Mouse (Mus musculus) kidney, embryonic 14.5 days (tissue): ENCODE results near the gene Max. TPM values are rescaled to one million over a fixed set of nuclear protein-coding genes. Genes with fewer than 3 reads are reported as not detected.
A peak's percentile ranks its signal among the peaks of the same experiment; 100 is the strongest.

ENCODE experiments used
- ATAC-seq: fragments of 200-750 bp; cut with Nextera tagmentation; 2 replicates; pipeline ENCODE4 v1.8.0; 2017; ENCODE audit warnings: moderate number of reproducible peaks, mild to moderate bottlenecking, moderate TSS enrichment, moderate library complexity; ENCODE audit not compliant: low FRiP score, low TSS enrichment
- H3K27ac ChIP-seq: fragments of 300-500 bp; sonication (generic); 2 replicates; pipeline ENCODE4 v1.5.1; 2014; ENCODE audit warnings: low read depth, mild to moderate bottlenecking, low read length, moderate library complexity, mixed read lengths
- H3K27me3 ChIP-seq: fragments of 300-500 bp; sonication (generic); 2 replicates; pipeline ENCODE4 v1.6.1; 2014; ENCODE audit warnings: mild to moderate bottlenecking, low read length; ENCODE audit not compliant: control insufficient read depth, insufficient read depth
- H3K36me3 ChIP-seq: fragments of 300-500 bp; sonication (generic); 2 replicates; pipeline ENCODE4 v1.6.1; 2014; ENCODE audit warnings: low read length, mixed read lengths; ENCODE audit not compliant: control insufficient read depth, insufficient read depth
- H3K4me1 ChIP-seq: fragments of 300-500 bp; sonication (generic); 2 replicates; pipeline ENCODE4 v1.6.1; 2014; ENCODE audit warnings: low read length, mixed read lengths; ENCODE audit not compliant: control insufficient read depth, insufficient read depth
- H3K4me2 ChIP-seq: fragments of 300-500 bp; sonication (generic); replicated peaks from 2 replicates; pipeline ENCODE4 v1.6.1; 2014; ENCODE audit warnings: low read depth, mild to moderate bottlenecking, low read length
- H3K4me3 ChIP-seq: fragments of 300-500 bp; sonication (generic); 2 replicates; pipeline ENCODE4 v1.5.1; 2014; ENCODE audit warnings: mild to moderate bottlenecking, low read length
- H3K9ac ChIP-seq: fragments of 300-500 bp; sonication (generic); 2 replicates; pipeline ENCODE4 v1.6.1; 2014; ENCODE audit warnings: low read depth, mild to moderate bottlenecking, low read length, moderate library complexity
- H3K9me3 ChIP-seq: fragments of 300-500 bp; sonication (generic); 2 replicates; pipeline ENCODE4 v1.6.1; 2016; ENCODE audit warnings: low read length; ENCODE audit not compliant: control insufficient read depth
- WGBS: fragments of 180-500 bp; shearing (Covaris S2); extraction: QIAGEN DNeasy Blood & Tissue Kit; methylation state at CpG from one replicate; pipeline ENCODE4 v1.1.7; 2014; 5-methylcytosine and 5-hydroxymethylcytosine counted together
- polyA plus RNA-seq: library from polyadenylated mRNA; unstranded; fragments of >200 nt; fragmentation: Nextera tagmentation; extraction: Ambion mirVana; gene quantifications from 2 replicates; pipeline ENCODE4 v1.2.1, GENCODE M21; 2014

The Max gene
- polyA plus RNA-seq, 1 experiment from 2014 or later = 36.1 TPM

DNA sequence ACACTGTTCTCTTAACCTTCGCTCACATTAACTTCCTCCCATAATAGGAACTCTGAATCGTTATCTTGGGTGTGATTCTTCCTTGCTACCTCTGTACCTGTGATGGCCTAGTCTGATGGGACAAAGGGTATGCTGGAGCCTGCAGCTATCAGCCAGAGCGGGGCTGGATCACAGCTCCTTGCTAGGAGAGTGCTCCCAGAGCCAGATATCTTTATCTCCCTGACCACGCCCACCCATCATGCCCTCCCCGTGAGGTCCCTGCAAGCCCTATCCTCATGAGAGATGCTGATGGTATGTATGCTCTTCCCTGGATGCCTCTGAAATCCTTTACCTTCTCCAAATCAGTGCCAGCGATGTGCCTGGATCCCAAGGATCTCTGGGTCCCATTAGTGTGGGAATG is 31.8 kb downstream of the Max start:
- no peaks in the 10 kb centered on the region for H3K4me1 ChIP-seq
- no peak for ATAC-seq
- H3K9ac ChIP-seq = no peak overlapping the region
- H3K36me3 ChIP-seq = no peaks in the 10 kb centered on the region; the same call in 1 of the 2 replicates
- no peak overlapping the region for H3K27ac ChIP-seq
- no peak overlapping the region for H3K4me2 ChIP-seq
- H3K9me3 ChIP-seq = no peaks in the 10 kb centered on the region
- H3K4me3 ChIP-seq = no peak overlapping the region
- H3K27me3 ChIP-seq = no peaks in the 10 kb centered on the region
- WGBS = 77% methylated on average over 6 of the region's 6 CpGs

DNA sequence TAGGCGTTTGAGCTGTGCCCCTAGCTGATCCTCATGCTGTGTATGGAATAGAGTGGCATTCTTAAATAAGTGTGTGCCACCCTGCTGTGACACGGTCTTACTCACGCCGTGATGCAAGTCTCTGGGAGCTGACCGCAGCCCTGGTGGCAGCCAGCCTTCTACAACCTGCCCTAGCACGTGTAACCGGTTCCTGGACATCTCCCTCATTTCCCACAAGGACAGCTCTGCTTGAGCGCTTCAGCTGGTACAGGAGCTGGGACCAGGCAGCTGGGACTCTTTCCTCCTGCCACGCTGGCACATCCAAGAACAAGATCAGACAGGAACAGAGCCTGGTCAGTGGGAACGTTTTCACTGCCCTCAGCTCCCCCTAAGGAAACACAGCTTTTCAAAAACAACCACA is 34.5 kb downstream of the Max start:
- Histone ChIP-seq H3K4me3 (no peak overlapping the region), H3K27me3 (no peaks in the 10 kb centered on the region), H3K9me3 (no peaks in the 10 kb centered on the region), H3K4me1 (no peaks in the 10 kb centered on the region), H3K36me3 (no peaks in the 10 kb centered on the region), H3K4me2 (no peak overlapping the region), H3K27ac (no peak overlapping the region), H3K9ac (no peak overlapping the region)
- WGBS = 58% methylated on average over 10 of the region's 10 CpGs
- 0 out of 2 replicates have a peak, but pooled peaks have one; percentile 16 for ATAC-seq

DNA sequence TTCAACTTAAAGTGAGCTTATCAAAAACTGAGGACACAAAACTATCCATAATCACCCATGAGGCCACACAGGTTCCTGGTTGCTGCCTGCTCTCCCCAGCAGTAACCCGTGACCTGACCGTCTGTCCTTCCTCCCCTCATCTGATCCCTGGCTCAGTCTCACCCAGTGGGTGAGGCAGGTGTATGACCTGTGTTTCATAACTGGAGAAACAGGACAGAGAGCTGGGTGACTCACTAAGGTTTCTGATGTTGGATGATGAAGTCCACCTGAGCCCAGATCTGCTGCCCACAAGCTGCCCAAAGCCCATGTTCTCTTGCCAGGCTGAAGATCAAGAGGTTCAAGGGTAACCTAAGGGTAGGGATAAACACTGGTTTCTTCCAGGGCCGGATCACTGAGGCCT is 35.0 kb downstream of the Max start:
- ATAC-seq = no peak
- 73% methylated on average over 3 of the region's 3 CpGs for WGBS
- H3K4me2 ChIP-seq = no peak overlapping the region
- no peak overlapping the region for H3K27ac ChIP-seq
- no peaks in the 10 kb centered on the region for H3K27me3 ChIP-seq
- H3K9me3 ChIP-seq = no peaks in the 10 kb centered on the region
- no peaks in the 10 kb centered on the region for H3K36me3 ChIP-seq
- H3K4me1 ChIP-seq = no peaks in the 10 kb centered on the region
- H3K9ac ChIP-seq = no peak overlapping the region
- no peak overlapping the region for H3K4me3 ChIP-seq

DNA sequence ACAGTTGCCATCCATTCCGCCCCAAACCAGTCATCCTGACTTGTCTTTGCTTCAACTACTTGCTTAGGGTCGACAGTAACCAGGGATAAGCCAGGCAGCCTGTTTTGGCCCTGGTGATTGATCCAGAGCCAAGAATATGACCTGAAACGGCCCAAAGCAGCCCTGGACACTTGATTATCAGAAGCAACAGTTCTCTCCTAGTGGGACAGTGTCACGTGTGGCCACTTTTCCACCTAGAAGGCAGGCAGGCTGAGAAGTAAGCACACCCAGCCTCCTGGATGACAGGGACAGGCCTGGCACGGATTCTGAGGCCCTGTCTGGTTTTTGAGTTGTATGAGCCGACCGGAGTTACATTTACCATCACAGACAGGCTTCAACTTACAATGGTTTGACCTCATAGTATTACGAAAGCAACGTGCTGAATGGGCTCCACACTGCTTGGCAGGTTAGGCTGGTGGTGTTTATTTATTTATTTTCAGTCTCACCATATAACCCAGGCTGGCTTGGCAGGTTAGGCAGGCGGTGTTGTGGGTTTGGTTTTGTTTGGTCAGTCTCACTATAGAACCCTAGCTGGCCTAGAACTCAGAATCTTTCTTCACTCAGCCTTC is 35.6 kb downstream of the Max start:
- H3K27me3 ChIP-seq = no peaks in the 10 kb centered on the region
- H3K9ac ChIP-seq = no peak overlapping the region
- no peak overlapping the region for H3K4me3 ChIP-seq
- ATAC-seq = no peak
- no peaks in the 10 kb centered on the region for H3K9me3 ChIP-seq
- H3K4me1 ChIP-seq = no peaks in the 10 kb centered on the region
- WGBS = 77% methylated on average over 10 of the region's 10 CpGs
- no peak overlapping the region for H3K4me2 ChIP-seq
- H3K36me3 ChIP-seq = no peaks in the 10 kb centered on the region
- no peak overlapping the region for H3K27ac ChIP-seq

DNA sequence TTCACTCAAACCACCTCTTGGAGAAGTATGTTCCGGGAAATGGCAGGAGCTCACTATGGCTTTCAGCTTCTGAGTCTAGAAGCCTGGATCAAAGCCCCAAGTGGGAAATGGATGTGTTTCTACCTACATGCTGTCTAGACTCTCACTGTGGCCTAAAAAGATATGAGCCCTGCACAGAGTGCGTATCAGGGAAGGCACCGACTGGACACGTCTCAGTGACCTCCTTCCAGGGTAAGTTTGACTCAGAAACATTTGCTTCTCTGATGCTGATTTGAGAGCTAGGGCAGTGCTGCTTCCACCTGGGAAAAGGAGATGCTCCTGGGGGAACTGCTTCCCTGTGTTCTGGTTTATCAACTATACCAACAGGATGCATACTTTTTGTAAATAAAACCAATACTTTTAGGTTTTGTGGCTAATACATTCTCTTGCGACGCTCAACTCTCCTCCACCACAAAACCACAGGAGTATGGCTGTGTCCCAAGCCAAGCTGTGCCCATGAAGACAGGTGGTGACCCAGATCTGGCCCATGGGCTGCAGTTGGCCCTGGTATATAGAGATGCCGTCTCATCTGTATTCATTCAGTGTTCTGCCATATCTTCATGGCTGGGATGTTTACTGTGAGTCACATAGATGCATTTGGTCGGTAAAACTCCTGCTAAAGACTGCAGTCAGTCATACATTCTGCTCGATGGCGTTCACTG is 36.9 kb downstream of the Max start:
- no peaks in the 10 kb centered on the region for H3K27me3 ChIP-seq
- no peak overlapping the region for H3K27ac ChIP-seq
- no peak overlapping the region for H3K4me2 ChIP-seq
- H3K4me1 ChIP-seq = no peaks in the 10 kb centered on the region
- peaks cover 5% of the 10 kb centered on the region; the same call in 1 of the 2 replicates for H3K36me3 ChIP-seq
- 92% methylated on average over 10 of the region's 10 CpGs for WGBS
- H3K9ac ChIP-seq = no peak overlapping the region
- no peak for ATAC-seq
- no peak overlapping the region for H3K4me3 ChIP-seq
- H3K9me3 ChIP-seq = no peaks in the 10 kb centered on the region

DNA sequence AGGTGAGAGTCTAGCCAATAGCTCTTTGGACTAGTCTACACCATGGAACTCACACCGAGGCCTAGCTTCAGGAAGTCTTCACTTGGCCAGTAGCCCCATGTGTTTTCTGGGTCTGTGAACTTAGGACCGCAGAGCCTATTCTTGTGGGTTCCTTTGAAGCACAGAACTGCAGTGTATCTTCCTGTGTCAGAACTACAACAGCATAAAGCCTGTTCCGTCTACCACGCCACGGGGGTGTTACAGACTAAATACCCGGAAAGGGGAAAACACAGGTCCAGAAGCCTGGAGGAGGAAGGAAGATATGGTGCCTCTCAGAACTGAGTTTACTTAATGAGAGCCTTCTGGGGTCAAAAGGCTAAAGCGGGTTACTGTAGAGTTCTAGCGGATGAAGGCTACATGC is 38.9 kb downstream of the Max start:
- Histone ChIP-seq H3K9me3 (no peaks in the 10 kb centered on the region), H3K4me1 (no peaks in the 10 kb centered on the region), H3K36me3 (peaks cover 5% of the 10 kb centered on the region; the same call in 1 of the 2 replicates), H3K27me3 (no peaks in the 10 kb centered on the region), H3K27ac (no peak overlapping the region), H3K9ac (no peak overlapping the region), H3K4me2 (no peak overlapping the region), H3K4me3 (no peak overlapping the region)
- 94% methylated on average over 8 of the region's 8 CpGs for WGBS
- ATAC-seq = no peak

DNA sequence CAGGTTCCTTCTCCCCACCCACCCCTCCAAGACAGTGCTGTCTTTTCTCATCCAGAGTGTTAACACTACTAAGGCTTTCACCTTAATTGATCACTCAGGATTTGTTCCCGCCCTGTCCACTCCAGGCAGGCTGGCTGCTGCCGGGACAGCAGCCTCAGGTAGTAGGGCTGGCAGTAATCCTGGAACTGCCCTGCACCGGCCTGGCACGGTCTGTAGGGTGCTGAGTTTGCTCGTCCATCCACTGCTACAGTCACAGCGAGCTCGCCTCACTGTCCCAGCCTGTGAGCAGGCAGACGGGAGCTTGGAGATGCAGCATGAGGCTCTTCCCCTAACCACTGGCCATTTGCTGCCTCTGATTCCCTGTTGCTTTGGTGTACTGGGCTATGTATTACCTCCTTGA is 41.0 kb downstream of the Max start:
- ATAC-seq = no peak

DNA sequence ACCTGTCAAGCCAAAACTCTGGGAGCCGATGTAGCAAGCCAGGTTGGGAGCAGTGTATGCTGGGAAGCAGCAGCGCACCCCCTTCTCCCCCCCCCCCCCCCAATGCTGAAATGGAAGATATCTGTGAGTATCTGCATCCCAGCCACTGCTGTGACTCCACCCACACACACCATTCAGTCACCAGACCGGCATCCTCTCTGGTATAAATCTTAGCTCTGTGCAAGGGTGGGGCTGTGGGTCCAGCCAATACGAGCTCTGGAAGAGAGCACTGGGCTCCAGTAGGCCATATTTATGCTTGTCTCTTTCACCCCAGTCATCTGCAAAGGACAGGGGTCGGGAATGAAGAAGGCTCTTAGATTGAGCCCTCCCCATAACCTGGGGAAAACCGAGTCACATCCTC is 41.6 kb downstream of the Max start:
- H3K9ac ChIP-seq = no peak overlapping the region

More for the DNA sequence above, 41.0 kb downstream of the Max start:
- no peaks in the 10 kb centered on the region for H3K27me3 ChIP-seq
- no peak overlapping the region for H3K27ac ChIP-seq
- H3K4me3 ChIP-seq = no peak overlapping the region
- no peaks in the 10 kb centered on the region for H3K9me3 ChIP-seq
- H3K36me3 ChIP-seq = peaks cover 11% of the 10 kb centered on the region; the same call in 1 of the 2 replicates
- H3K4me2 ChIP-seq = no peak overlapping the region
- H3K9ac ChIP-seq = no peak overlapping the region
- 81% methylated on average over 8 of the region's 8 CpGs for WGBS
- H3K4me1 ChIP-seq = no peaks in the 10 kb centered on the region

DNA sequence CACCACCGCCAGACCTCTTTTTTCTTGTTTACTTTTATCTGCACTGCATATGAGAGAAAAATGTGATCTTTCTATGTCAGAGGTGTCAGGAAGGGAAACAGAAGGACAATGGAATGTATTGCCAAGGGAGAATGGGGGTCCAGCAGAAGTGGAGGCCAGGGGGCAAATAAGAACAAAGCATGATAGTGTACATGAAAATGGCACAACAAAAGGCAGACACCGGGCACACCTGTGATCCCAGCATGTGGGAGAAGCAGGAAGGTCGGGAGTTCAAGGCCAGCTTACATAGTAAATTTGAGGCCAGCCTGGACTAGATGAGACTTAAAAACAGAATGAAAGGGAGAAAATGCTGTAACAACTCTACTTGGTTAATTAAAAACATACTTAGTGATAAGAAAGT is 43.1 kb downstream of the Max start:
- H3K4me2 ChIP-seq = no peak overlapping the region
- H3K9ac ChIP-seq = no peak overlapping the region
- H3K27me3 ChIP-seq = no peaks in the 10 kb centered on the region
- H3K27ac ChIP-seq = no peak overlapping the region
- peaks cover 17% of the 10 kb centered on the region; the same call in 1 of the 2 replicates for H3K36me3 ChIP-seq
- H3K4me1 ChIP-seq = no peaks in the 10 kb centered on the region
- H3K4me3 ChIP-seq = no peak overlapping the region
- H3K9me3 ChIP-seq = no peaks in the 10 kb centered on the region
- no peak for ATAC-seq
- WGBS = 65% methylated on average over 3 of the region's 3 CpGs

More for the DNA sequence above, 41.6 kb downstream of the Max start:
- H3K4me3 ChIP-seq = no peak overlapping the region
- H3K4me2 ChIP-seq = no peak overlapping the region
- WGBS = 72% methylated on average over 6 of the region's 6 CpGs
- ATAC-seq = no peak
- no peaks in the 10 kb centered on the region for H3K27me3 ChIP-seq
- no peaks in the 10 kb centered on the region for H3K4me1 ChIP-seq
- no peaks in the 10 kb centered on the region for H3K9me3 ChIP-seq
- peaks cover 12% of the 10 kb centered on the region; the same call in 1 of the 2 replicates for H3K36me3 ChIP-seq
- H3K27ac ChIP-seq = no peak overlapping the region
